Mouse (Mus musculus) heart, postnatal 25 days (tissue): ENCODE measurements at regions not wholly inside any gene's neighbourhood (a gene's known extent, or its start where the extent isn't known, plus 50 kb on each side); places are given as distances from the start of the nearest gene placed in this dataset.

Experiments
- DNase-seq: peaks from one replicate; pipeline ENCODE4 v3.0.0; 2022; ENCODE audit warnings: low spot score
- intact Hi-C: fragments of 180-260 bp; cut with DNase I; formaldehyde crosslinking; loops from one replicate; pipeline ENCODE4 v1.15.1; 2025

- no peak for DNase-seq
- intact Hi-C loops, result no loop called here
Measured at GRCm38 (mm10) chr1:73392077-73392476, 376.4 kb upstream of the Tnp1 start.

GRCm38 (mm10) chr1:73389976-73390375, 374.3 kb upstream of the Tnp1 start:
- no peak for DNase-seq
- intact Hi-C loops, result no loop called here

- intact Hi-C loops, result no loop called here
- no peak for DNase-seq
Measured at GRCm38 (mm10) chr1:73389174-73389573, 373.5 kb upstream of the Tnp1 start.

GRCm38 (mm10) chr1:73381578-73381977, 365.9 kb upstream of the Tnp1 start:
- no peak for DNase-seq
- intact Hi-C loops, result no loop called here

GRCm38 (mm10) chr1:73374531-73375375, 359.0 kb upstream of the Tnp1 start:
- no peak for DNase-seq
- intact Hi-C loops, result no loop called here

GRCm38 (mm10) chr1:73368222-73368621, 352.5 kb upstream of the Tnp1 start:
- no peak for DNase-seq
- intact Hi-C loops, result loop anchor here (10.0 kb wide), 1 partner anchor 493 kb away; the partner anchor contains the start of gene Igfbp5

- intact Hi-C loops, result loop anchor here (10.0 kb wide), 1 partner anchor 491 kb away; the partner anchor contains the start of gene Igfbp5
- DNase-seq, result no peak
Measured at GRCm38 (mm10) chr1:73365842-73366241, 350.1 kb upstream of the Tnp1 start.

GRCm38 (mm10) chr1:73364300-73364683, 348.6 kb upstream of the Tnp1 start:
- intact Hi-C loops, result loop anchor here (10.0 kb wide), 1 partner anchor 489 kb away; the partner anchor contains the start of gene Igfbp5

GRCm38 (mm10) chr1:73363549-73364299, 348.0 kb upstream of the Tnp1 start:
- intact Hi-C loops, result loop anchor here (10.0 kb wide), 1 partner anchor 489 kb away; the partner anchor contains the start of gene Igfbp5
- no peak for DNase-seq

More at GRCm38 (mm10) chr1:73364300-73364683, 348.6 kb upstream of the Tnp1 start:
- DNase-seq, result no peak

- DNase-seq, result peak; percentile 12
Measured at GRCm38 (mm10) chr1:73362122-73362521, 346.4 kb upstream of the Tnp1 start.

GRCm38 (mm10) chr1:73361300-73361699, 345.6 kb upstream of the Tnp1 start:
- no peak for DNase-seq
- intact Hi-C loops, result loop anchor here (10.0 kb wide), 1 partner anchor 486 kb away; the partner anchor contains the start of gene Igfbp5

More at GRCm38 (mm10) chr1:73362122-73362521, 346.4 kb upstream of the Tnp1 start:
- intact Hi-C loops, result loop anchor here (10.0 kb wide), 1 partner anchor 487 kb away; the partner anchor contains the start of gene Igfbp5

GRCm38 (mm10) chr1:73354447-73354846, 338.7 kb upstream of the Tnp1 start:
- intact Hi-C loops, result no loop called here
- DNase-seq, result no peak

GRCm38 (mm10) chr1:73348476-73348875, 332.8 kb upstream of the Tnp1 start:
- DNase-seq, result no peak
- intact Hi-C loops, result no loop called here

GRCm38 (mm10) chr1:73344587-73344986, 328.9 kb upstream of the Tnp1 start:
- intact Hi-C loops, result no loop called here
- no peak for DNase-seq

GRCm38 (mm10) chr1:73341911-73342310, 326.2 kb upstream of the Tnp1 start:
- DNase-seq, result no peak
- intact Hi-C loops, result no loop called here

GRCm38 (mm10) chr1:73337401-73337800, 321.7 kb upstream of the Tnp1 start:
- intact Hi-C loops, result no loop called here

GRCm38 (mm10) chr1:73309556-73309955, 293.8 kb upstream of the Tnp1 start:
- intact Hi-C loops, result no loop called here
- DNase-seq, result peak; percentile 4

More at GRCm38 (mm10) chr1:73337401-73337800, 321.7 kb upstream of the Tnp1 start:
- no peak for DNase-seq

- DNase-seq, result no peak
- intact Hi-C loops, result no loop called here
Measured at GRCm38 (mm10) chr1:73308420-73308819, 292.7 kb upstream of the Tnp1 start.

- intact Hi-C loops, result no loop called here
Measured at GRCm38 (mm10) chr1:73307194-73307593, 291.5 kb upstream of the Tnp1 start.

GRCm38 (mm10) chr1:73299978-73300688, 284.4 kb upstream of the Tnp1 start:
- DNase-seq, result no peak
- intact Hi-C loops, result no loop called here

More at GRCm38 (mm10) chr1:73307194-73307593, 291.5 kb upstream of the Tnp1 start:
- DNase-seq, result no peak
